Mouse (Mus musculus) heart, postnatal 4 days (tissue): ENCODE measurements around the gene Vcan. TPM values are rescaled to one million over a fixed set of nuclear protein-coding genes. Genes with fewer than 3 reads are reported as not detected.
A peak's percentile ranks its signal among the peaks of the same experiment; 100 is the strongest.

Experiments
- DNase-seq: peaks from one replicate; pipeline ENCODE4 v3.0.0; 2021
- total RNA-seq, 2 experiments: library from RNA; stranded (reverse); gene quantifications; 2 replicates each; pipeline ENCODE4 v1.2.3; 2021

Gene Vcan
- total RNA-seq, 2 experiments from 2014 or later = 83.8 to 84.4 TPM

GRCm38 (mm10) chr13:89720497-89720896 is 21.8 kb downstream of the Vcan start:
- DNase-seq = no peak

- no peak for DNase-seq
These were observed 32.7 kb downstream of the Vcan start for GRCm38 (mm10) chr13:89709497-89710201.

- DNase-seq = no peak
These were observed 34.0 kb downstream of the Vcan start for GRCm38 (mm10) chr13:89708151-89708927.

GRCm38 (mm10) chr13:89702395-89702794 is 39.9 kb downstream of the Vcan start:
- no peak for DNase-seq

- no peak for DNase-seq
These were observed 42.2 kb downstream of the Vcan start for GRCm38 (mm10) chr13:89699998-89700555.

- no peak for DNase-seq
These were observed 49.7 kb downstream of the Vcan start for GRCm38 (mm10) chr13:89692597-89692996.

- DNase-seq = no peak
These were observed 58.8 kb downstream of the Vcan start for GRCm38 (mm10) chr13:89683490-89683889.

- no peak for DNase-seq
These were observed 60.1 kb downstream of the Vcan start for GRCm38 (mm10) chr13:89682254-89682653.

- DNase-seq = no peak
These were observed 62.6 kb downstream of the Vcan start for GRCm38 (mm10) chr13:89679756-89680155.

- DNase-seq = no peak
These were observed 71.8 kb downstream of the Vcan start for GRCm38 (mm10) chr13:89670505-89670904.

GRCm38 (mm10) chr13:89668981-89669880 is 73.1 kb downstream of the Vcan start:
- no peak for DNase-seq

- DNase-seq = peak; percentile 16
These were observed 74.2 kb downstream of the Vcan start for GRCm38 (mm10) chr13:89668069-89668468.

- DNase-seq = no peak
These were observed 80.6 kb downstream of the Vcan start for GRCm38 (mm10) chr13:89661688-89662087.

- DNase-seq = no peak
These were observed 85.3 kb downstream of the Vcan start for GRCm38 (mm10) chr13:89657046-89657445.

GRCm38 (mm10) chr13:89653279-89653678 is 89.0 kb downstream of the Vcan start:
- DNase-seq = no peak

- no peak for DNase-seq
These were observed 89.5 kb downstream of the Vcan start for GRCm38 (mm10) chr13:89652773-89653172.

- DNase-seq = no peak
These were observed 96.7 kb downstream of the Vcan start for GRCm38 (mm10) chr13:89645589-89645988.

- DNase-seq = no peak
These were observed 105.3 kb downstream of the Vcan start for GRCm38 (mm10) chr13:89637012-89637411.

GRCm38 (mm10) chr13:89634137-89634683 is 108.1 kb downstream of the Vcan start:
- DNase-seq = peak; percentile 31

- DNase-seq = no peak
These were observed 123.2 kb downstream of the Vcan start for GRCm38 (mm10) chr13:89619064-89619463.

- DNase-seq = no peak
These were observed 134.9 kb downstream of the Vcan start for GRCm38 (mm10) chr13:89607399-89607798.
